Mouse (Mus musculus): ENCODE measurements around the gene Agtr1a. TPM values are rescaled to one million over a fixed set of nuclear protein-coding genes. Genes with fewer than 3 reads are reported as not detected.

The Agtr1a gene
- polyA plus RNA-seq (2015; fragmentation: Nextera tagmentation; extraction: Ambion mirVana), result 0.36 and 0.58 TPM in 2 replicates

- 1% methylated on average over 31 of the region's 33 CpGs for WGBS
- peak; percentile 96 for ATAC-seq
Observed at GRCm38 (mm10) chr13:30336148-30336801, at the start of gene Agtr1a. Gene Agtr1a (plus strand): TSS chr13:30336441.

GRCm38 (mm10) chr13:30310221-30310620, 26.0 kb upstream of the Agtr1a start:
- ATAC-seq, result no peak
- Histone ChIP-seq H3K4me1 (replicated peaks) (no peaks in the 10 kb centered on the region), H3K9me3 (0 out of 2 replicates have a peak, but pooled peaks cover 3% of the 10 kb centered on the region), H3K27ac (no peak overlapping the region), H3K36me3 (no peaks in the 10 kb centered on the region), H3K4me3 (replicated peaks) (no peak overlapping the region), H3K27me3 (no peaks in the 10 kb centered on the region), H3K9ac (replicated peaks) (no peak overlapping the region), H3K4me2 (replicated peaks) (no peak overlapping the region)
- WGBS, result 82% methylated on average over 4 of the region's 4 CpGs

More at GRCm38 (mm10) chr13:30336148-30336801, at the start of gene Agtr1a:
- Histone ChIP-seq H3K9ac (replicated peaks) (peak within 1 kb of the TSS; percentile 67), H3K27ac (no peak within 1 kb of the TSS), H3K4me2 (replicated peaks) (peak within 1 kb of the TSS; percentile 97), H3K4me1 (replicated peaks) (peaks cover 7% of the 10 kb centered on the region), H3K4me3 (replicated peaks) (peak within 1 kb of the TSS; percentile 52), H3K9me3 (no peaks in the 10 kb centered on the region), H3K27me3 (peaks cover 21% of the 10 kb centered on the region), H3K36me3 (no peaks in the 10 kb centered on the region)

GRCm38 (mm10) chr13:30324669-30325346, 11.4 kb upstream of the Agtr1a start:
- H3K27me3 ChIP-seq, result no peaks in the 10 kb centered on the region

GRCm38 (mm10) chr13:30331061-30331460, 5.2 kb upstream of the Agtr1a start:
- Histone ChIP-seq H3K4me1 (replicated peaks) (no peaks in the 10 kb centered on the region), H3K27me3 (0 out of 2 replicates have a peak, but pooled peaks cover 3% of the 10 kb centered on the region), H3K9me3 (no peaks in the 10 kb centered on the region), H3K4me2 (replicated peaks) (no peak overlapping the region), H3K36me3 (no peaks in the 10 kb centered on the region), H3K27ac (no peak overlapping the region), H3K9ac (replicated peaks) (no peak overlapping the region), H3K4me3 (replicated peaks) (no peak overlapping the region)
- ATAC-seq, result no peak
- 84% methylated on average over 5 of the region's 5 CpGs for WGBS

More at GRCm38 (mm10) chr13:30324669-30325346, 11.4 kb upstream of the Agtr1a start:
- Histone ChIP-seq H3K4me1 (replicated peaks) (no peaks in the 10 kb centered on the region), H3K4me3 (replicated peaks) (no peak overlapping the region), H3K9ac (replicated peaks) (no peak overlapping the region), H3K27ac (no peak overlapping the region), H3K4me2 (replicated peaks) (no peak overlapping the region), H3K36me3 (no peaks in the 10 kb centered on the region), H3K9me3 (no peaks in the 10 kb centered on the region)
- no peak for ATAC-seq
- WGBS, result 84% methylated on average over 11 of the region's 11 CpGs

GRCm38 (mm10) chr13:30331851-30332250, 4.4 kb upstream of the Agtr1a start:
- H3K27ac ChIP-seq, result no peak overlapping the region
- H3K27me3 ChIP-seq, result peaks cover 4% of the 10 kb centered on the region
- H3K4me3 ChIP-seq (replicated peaks), result no peak overlapping the region
- H3K36me3 ChIP-seq, result no peaks in the 10 kb centered on the region
- H3K4me2 ChIP-seq (replicated peaks), result no peak overlapping the region
- H3K9ac ChIP-seq (replicated peaks), result no peak overlapping the region
- H3K4me1 ChIP-seq (replicated peaks), result peaks cover 6% of the 10 kb centered on the region
- no peaks in the 10 kb centered on the region for H3K9me3 ChIP-seq
- 82% methylated on average over 6 of the region's 6 CpGs for WGBS
- ATAC-seq, result no peak

- Histone ChIP-seq H3K27me3 (peaks cover 12% of the 10 kb centered on the region), H3K4me1 (replicated peaks) (peaks cover 7% of the 10 kb centered on the region), H3K9me3 (no peaks in the 10 kb centered on the region), H3K36me3 (no peaks in the 10 kb centered on the region), H3K9ac (replicated peaks) (no peak overlapping the region), H3K27ac (no peak overlapping the region), H3K4me2 (replicated peaks) (no peak overlapping the region), H3K4me3 (replicated peaks) (no peak overlapping the region)
- 89% methylated on average over 5 of the region's 5 CpGs for WGBS
- no peak for ATAC-seq
Observed at GRCm38 (mm10) chr13:30332581-30332980, 3.7 kb upstream of the Agtr1a start.

GRCm38 (mm10) chr13:30334667-30335066, 1.6 kb upstream of the Agtr1a start:
- no peak overlapping the region for H3K9ac ChIP-seq (replicated peaks)
- no peak for ATAC-seq
- WGBS, result 59% methylated on average over 3 of the region's 3 CpGs

GRCm38 (mm10) chr13:30336913-30337312, 672 bp downstream of the Agtr1a start:
- H3K4me1 ChIP-seq (replicated peaks), result peaks cover 7% of the 10 kb centered on the region
- peak overlapping the region; percentile 97 for H3K4me2 ChIP-seq (replicated peaks)
- peak overlapping the region; percentile 67; the same call in 1 of the 2 replicates for H3K9ac ChIP-seq (replicated peaks)
- H3K36me3 ChIP-seq, result no peaks in the 10 kb centered on the region
- 28% methylated on average over 9 of the region's 9 CpGs for WGBS
- no peak overlapping the region for H3K27ac ChIP-seq
- peak overlapping the region; percentile 52 for H3K4me3 ChIP-seq (replicated peaks)
- no peak for ATAC-seq
- no peaks in the 10 kb centered on the region for H3K9me3 ChIP-seq
- H3K27me3 ChIP-seq, result peaks cover 21% of the 10 kb centered on the region

More at GRCm38 (mm10) chr13:30334667-30335066, 1.6 kb upstream of the Agtr1a start:
- Histone ChIP-seq H3K4me2 (replicated peaks) (no peak overlapping the region), H3K36me3 (no peaks in the 10 kb centered on the region), H3K27ac (no peak overlapping the region), H3K9me3 (no peaks in the 10 kb centered on the region), H3K4me3 (replicated peaks) (no peak overlapping the region), H3K4me1 (replicated peaks) (peaks cover 7% of the 10 kb centered on the region), H3K27me3 (peaks cover 19% of the 10 kb centered on the region)

GRCm38 (mm10) chr13:30337646-30338045, 1.4 kb downstream of the Agtr1a start:
- no peak overlapping the region for H3K4me3 ChIP-seq (replicated peaks)
- no peaks in the 10 kb centered on the region for H3K9me3 ChIP-seq
- no peak overlapping the region for H3K4me2 ChIP-seq (replicated peaks)
- WGBS, result 84% methylated on average over 7 of the region's 7 CpGs
- H3K4me1 ChIP-seq (replicated peaks), result peaks cover 7% of the 10 kb centered on the region
- H3K36me3 ChIP-seq, result no peaks in the 10 kb centered on the region
- peaks cover 21% of the 10 kb centered on the region for H3K27me3 ChIP-seq
- no peak overlapping the region for H3K9ac ChIP-seq (replicated peaks)
- ATAC-seq, result no peak
- no peak overlapping the region for H3K27ac ChIP-seq

GRCm38 (mm10) chr13:30338576-30338975, 2.3 kb downstream of the Agtr1a start:
- WGBS, result 94% methylated on average over 5 of the region's 5 CpGs
- peaks cover 7% of the 10 kb centered on the region for H3K4me1 ChIP-seq (replicated peaks)
- no peak for ATAC-seq
- H3K9ac ChIP-seq (replicated peaks), result no peak overlapping the region
- no peak overlapping the region for H3K4me2 ChIP-seq (replicated peaks)
- H3K27ac ChIP-seq, result no peak overlapping the region
- H3K27me3 ChIP-seq, result peaks cover 21% of the 10 kb centered on the region
- no peaks in the 10 kb centered on the region for H3K9me3 ChIP-seq
- H3K36me3 ChIP-seq, result no peaks in the 10 kb centered on the region
- no peak overlapping the region for H3K4me3 ChIP-seq (replicated peaks)

- H3K27ac ChIP-seq, result no peak overlapping the region
- H3K4me3 ChIP-seq (replicated peaks), result no peak overlapping the region
- no peaks in the 10 kb centered on the region for H3K9me3 ChIP-seq
- H3K27me3 ChIP-seq, result peaks cover 20% of the 10 kb centered on the region
- no peak overlapping the region for H3K9ac ChIP-seq (replicated peaks)
- no peaks in the 10 kb centered on the region for H3K36me3 ChIP-seq
- WGBS, result 75% methylated on average over 8 of the region's 8 CpGs
- peaks cover 7% of the 10 kb centered on the region for H3K4me1 ChIP-seq (replicated peaks)
- no peak overlapping the region for H3K4me2 ChIP-seq (replicated peaks)
- ATAC-seq, result no peak
Observed at GRCm38 (mm10) chr13:30339927-30340326, 3.7 kb downstream of the Agtr1a start.

All from midbrain, embryonic 13.5 days (tissue).